Mouse (Mus musculus) urinary bladder, adult 18-20 months (tissue): ENCODE results near the gene Cpsf4.
"Not testable (repeated sequence)": the region's sequence is repeated elsewhere in the genome, so short reads cannot be mapped to it uniquely, and the experiment has no call there.

Source experiments
- DNase-seq, 2 experiments: peaks; one replicate each; pipeline ENCODE4 v3.0.0; 2022; ENCODE audit warnings: low spot score in 2 of 2, mixed read lengths in 2 of 2

Gene Cpsf4

GRCm38 (mm10) chr5:145222840-145223239, 55.8 kb downstream of the Cpsf4 start:
- DNase-seq: peak in 1 of 2 experiments; percentile 42

- DNase-seq: no peak
These were observed 56.4 kb downstream of the Cpsf4 start for GRCm38 (mm10) chr5:145223395-145223794.

- DNase-seq: no peak
These were observed 59.4 kb downstream of the Cpsf4 start for GRCm38 (mm10) chr5:145226453-145226852.

- not testable (repeated sequence) for DNase-seq
These were observed 62.3 kb downstream of the Cpsf4 start for GRCm38 (mm10) chr5:145229283-145229682.

- no peak for DNase-seq
These were observed 63.6 kb downstream of the Cpsf4 start for GRCm38 (mm10) chr5:145230641-145231040.

GRCm38 (mm10) chr5:145231367-145231871, 64.4 kb downstream of the Cpsf4 start, which contains the start of gene Zfp655:
Gene Zfp655 (plus strand): TSS chr5:145231715.
- peak; percentile 96 to 98 for DNase-seq
